Mouse (Mus musculus) intestine, embryonic 16.5 days (tissue): ENCODE measurements around the gene Sox6. TPM values are rescaled to one million over a fixed set of nuclear protein-coding genes. Genes with fewer than 3 reads are reported as not detected.

ENCODE experiments used
- ATAC-seq: fragments of 200-750 bp; cut with Nextera tagmentation; 2 replicates; pipeline ENCODE4 v1.8.0; 2017; ENCODE audit warnings: moderate TSS enrichment, moderate library complexity
- H3K27ac ChIP-seq: fragments of 300-500 bp; sonication (generic); 2 replicates; pipeline ENCODE4 v1.5.1; 2014; ENCODE audit warnings: mild to moderate bottlenecking, low read length
- H3K27me3 ChIP-seq: fragments of 300-500 bp; sonication (generic); replicated peaks from 2 replicates; pipeline ENCODE4 v1.6.1; 2014; ENCODE audit warnings: low read length, control low read depth, mixed read lengths; ENCODE audit not compliant: control insufficient read depth, insufficient read depth
- H3K36me3 ChIP-seq: fragments of 300-500 bp; sonication (generic); 2 replicates; pipeline ENCODE4 v1.6.1; 2014; ENCODE audit warnings: low read length, control low read depth; ENCODE audit not compliant: control insufficient read depth, insufficient read depth
- H3K4me1 ChIP-seq: fragments of 300-500 bp; sonication (generic); 2 replicates; pipeline ENCODE4 v1.6.1; 2014; ENCODE audit warnings: low read length, control low read depth, mixed read lengths; ENCODE audit not compliant: control insufficient read depth, insufficient read depth
- H3K4me2 ChIP-seq: fragments of 300-500 bp; sonication (generic); 2 replicates; pipeline ENCODE4 v1.6.1; 2014; ENCODE audit warnings: low read depth, low read length, control low read depth
- H3K4me3 ChIP-seq: fragments of 300-500 bp; sonication (generic); 2 replicates; pipeline ENCODE4 v1.5.1; 2014; ENCODE audit warnings: mild to moderate bottlenecking, low read length
- H3K9ac ChIP-seq: fragments of 300-500 bp; sonication (generic); 2 replicates; pipeline ENCODE4 v1.6.1; 2014; ENCODE audit warnings: low read depth, low read length
- H3K9me3 ChIP-seq: fragments of 300-500 bp; sonication (generic); 2 replicates; pipeline ENCODE4 v1.6.1; 2016; ENCODE audit warnings: low read length, control low read depth; ENCODE audit not compliant: control insufficient read depth
- WGBS: fragments of 180-500 bp; shearing (Covaris S2); extraction: QIAGEN DNeasy Blood & Tissue Kit; methylation state at CpG from one replicate; pipeline ENCODE4 v1.1.7; 2014; 5-methylcytosine and 5-hydroxymethylcytosine counted together
- polyA plus RNA-seq: library from polyadenylated mRNA; unstranded; fragments of >200 nt; fragmentation: Nextera tagmentation; extraction: Ambion mirVana; gene quantifications from 2 replicates; pipeline ENCODE4 v1.2.1, GENCODE M21; 2015

Sox6 gene
- polyA plus RNA-seq, 1 experiment from 2014 or later, result 25.3 TPM

GRCm38 (mm10) chr7:115565060-115565426, 473.6 kb downstream of the Sox6 start:
- H3K36me3 ChIP-seq, result no peaks in the 10 kb centered on the region
- no peaks in the 10 kb centered on the region for H3K27me3 ChIP-seq
- ATAC-seq, result no peak
- 57% methylated on average over 5 of the region's 5 CpGs for WGBS
- H3K4me3 ChIP-seq, result no peak overlapping the region
- H3K27ac ChIP-seq, result no peak overlapping the region
- no peaks in the 10 kb centered on the region for H3K9me3 ChIP-seq
- H3K4me1 ChIP-seq, result peaks cover 4% of the 10 kb centered on the region
- no peak overlapping the region for H3K9ac ChIP-seq
- no peak overlapping the region for H3K4me2 ChIP-seq

- H3K9ac ChIP-seq, result no peak overlapping the region
- H3K36me3 ChIP-seq, result no peaks in the 10 kb centered on the region
- no peaks in the 10 kb centered on the region for H3K27me3 ChIP-seq
- H3K9me3 ChIP-seq, result no peaks in the 10 kb centered on the region
- no peak overlapping the region for H3K4me2 ChIP-seq
- no peak overlapping the region for H3K27ac ChIP-seq
- no peak overlapping the region for H3K4me3 ChIP-seq
- ATAC-seq, result no peak
- 40% methylated on average over 6 of the region's 6 CpGs for WGBS
- peaks cover 4% of the 10 kb centered on the region for H3K4me1 ChIP-seq
Measured at GRCm38 (mm10) chr7:115564359-115565059, 474.1 kb downstream of the Sox6 start.

- H3K4me3 ChIP-seq, result no peak overlapping the region
- no peaks in the 10 kb centered on the region for H3K9me3 ChIP-seq
- H3K27ac ChIP-seq, result no peak overlapping the region
- no peak overlapping the region for H3K9ac ChIP-seq
- no peak for ATAC-seq
- WGBS, result 70% methylated on average over 3 of the region's 3 CpGs
- no peak overlapping the region for H3K4me2 ChIP-seq
- H3K4me1 ChIP-seq, result no peaks in the 10 kb centered on the region
- H3K27me3 ChIP-seq, result no peaks in the 10 kb centered on the region
- no peaks in the 10 kb centered on the region for H3K36me3 ChIP-seq
Measured at GRCm38 (mm10) chr7:115556677-115557076, 481.9 kb downstream of the Sox6 start.

GRCm38 (mm10) chr7:115550197-115550804, 488.3 kb downstream of the Sox6 start:
- 68% methylated on average over 7 of the region's 7 CpGs for WGBS
- no peaks in the 10 kb centered on the region for H3K27me3 ChIP-seq
- H3K4me1 ChIP-seq, result no peaks in the 10 kb centered on the region
- no peak overlapping the region for H3K4me3 ChIP-seq
- no peaks in the 10 kb centered on the region for H3K9me3 ChIP-seq
- H3K36me3 ChIP-seq, result no peaks in the 10 kb centered on the region
- H3K27ac ChIP-seq, result no peak overlapping the region
- no peak for ATAC-seq
- no peak overlapping the region for H3K9ac ChIP-seq
- H3K4me2 ChIP-seq, result no peak overlapping the region

GRCm38 (mm10) chr7:115549670-115550069, 488.9 kb downstream of the Sox6 start:
- H3K9me3 ChIP-seq, result no peaks in the 10 kb centered on the region
- no peak overlapping the region for H3K27ac ChIP-seq
- H3K4me3 ChIP-seq, result no peak overlapping the region
- WGBS, result 86% methylated on average over 4 of the region's 4 CpGs
- no peak overlapping the region for H3K9ac ChIP-seq
- no peaks in the 10 kb centered on the region for H3K36me3 ChIP-seq
- H3K27me3 ChIP-seq, result no peaks in the 10 kb centered on the region
- H3K4me1 ChIP-seq, result no peaks in the 10 kb centered on the region
- no peak for ATAC-seq
- no peak overlapping the region for H3K4me2 ChIP-seq

GRCm38 (mm10) chr7:115545585-115546374, 492.8 kb downstream of the Sox6 start:
- no peak overlapping the region for H3K9ac ChIP-seq
- no peak overlapping the region for H3K4me2 ChIP-seq
- no peaks in the 10 kb centered on the region for H3K36me3 ChIP-seq
- no peak overlapping the region for H3K27ac ChIP-seq
- WGBS, result 89% methylated on average over 4 of the region's 4 CpGs
- no peaks in the 10 kb centered on the region for H3K4me1 ChIP-seq
- no peaks in the 10 kb centered on the region for H3K27me3 ChIP-seq
- H3K4me3 ChIP-seq, result no peak overlapping the region
- no peak for ATAC-seq
- H3K9me3 ChIP-seq, result no peaks in the 10 kb centered on the region

- Histone ChIP-seq H3K4me2 (no peak overlapping the region), H3K4me3 (no peak overlapping the region), H3K27me3 (no peaks in the 10 kb centered on the region), H3K9me3 (no peaks in the 10 kb centered on the region), H3K36me3 (no peaks in the 10 kb centered on the region), H3K9ac (no peak overlapping the region), H3K27ac (no peak overlapping the region), H3K4me1 (no peaks in the 10 kb centered on the region)
- ATAC-seq, result no peak
- 73% methylated on average over 4 of the region's 4 CpGs for WGBS
Measured at GRCm38 (mm10) chr7:115543596-115543995, 495.0 kb downstream of the Sox6 start.

- Histone ChIP-seq H3K4me1 (no peaks in the 10 kb centered on the region), H3K27me3 (no peaks in the 10 kb centered on the region), H3K9ac (no peak overlapping the region), H3K4me2 (no peak overlapping the region), H3K9me3 (no peaks in the 10 kb centered on the region), H3K27ac (no peak overlapping the region), H3K36me3 (no peaks in the 10 kb centered on the region), H3K4me3 (no peak overlapping the region)
- no peak for ATAC-seq
- 44% methylated on average over 2 of the region's 2 CpGs for WGBS
Measured at GRCm38 (mm10) chr7:115540261-115540660, 498.3 kb downstream of the Sox6 start.

GRCm38 (mm10) chr7:115539003-115539402, 499.6 kb downstream of the Sox6 start:
- 75% methylated on average over 9 of the region's 9 CpGs for WGBS
- no peaks in the 10 kb centered on the region for H3K27me3 ChIP-seq
- H3K4me2 ChIP-seq, result no peak overlapping the region
- no peak for ATAC-seq
- H3K27ac ChIP-seq, result no peak overlapping the region
- no peak overlapping the region for H3K4me3 ChIP-seq
- H3K36me3 ChIP-seq, result no peaks in the 10 kb centered on the region
- no peaks in the 10 kb centered on the region for H3K9me3 ChIP-seq
- H3K9ac ChIP-seq, result no peak overlapping the region
- H3K4me1 ChIP-seq, result no peaks in the 10 kb centered on the region
